Mouse (Mus musculus) c-Kit-positive CD71-positive TER-119-negative erythroid progenitor cells, embryonic 14.5 days (primary cell): ENCODE measurements around the gene Efhc1.

Source experiments
- DNase-seq: peaks from one replicate; pipeline ENCODE4 v3.0.0-alpha.2; 2013; ENCODE audit warnings: low read depth

Gene Efhc1

DNA sequence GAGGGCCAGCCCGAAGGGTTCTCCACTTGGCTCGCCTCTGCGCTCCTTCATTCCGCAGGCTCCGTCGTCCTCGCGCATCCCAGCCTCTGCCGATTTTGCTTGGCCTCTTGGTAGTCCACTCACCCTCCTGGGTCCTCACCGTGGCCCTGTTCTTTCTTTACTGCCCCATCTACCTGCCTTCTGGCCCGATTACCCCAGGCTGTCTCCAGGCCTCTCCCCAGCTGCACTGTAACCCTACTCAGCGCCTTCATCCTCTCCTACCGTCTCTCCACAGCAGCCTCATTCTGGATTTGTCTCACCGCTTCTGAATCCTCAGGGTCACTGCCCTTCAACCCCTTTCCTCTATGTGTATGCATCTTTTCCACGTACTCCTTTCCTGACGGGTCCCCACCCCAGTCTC, 373 bp downstream of the Efhc1 start:
- no peak for DNase-seq

DNA sequence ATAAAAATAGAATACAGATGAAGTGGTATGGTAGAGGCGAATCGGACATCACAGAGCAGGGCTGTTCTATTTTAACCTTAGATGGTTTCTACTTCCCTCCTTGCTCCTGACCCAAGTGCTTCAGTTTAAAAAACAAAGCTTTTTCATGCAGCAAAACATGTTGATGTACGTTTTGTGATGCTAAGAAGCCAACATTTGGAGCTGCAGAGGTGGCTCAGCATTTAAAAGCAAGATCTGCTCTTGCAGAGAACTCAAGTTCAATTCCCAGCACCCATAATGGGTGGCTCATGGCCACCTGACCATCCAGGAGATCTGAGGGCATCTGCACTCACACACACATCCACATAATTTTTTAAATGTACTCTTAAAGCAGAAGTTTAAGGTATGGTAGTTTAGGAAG, 3.5 kb downstream of the Efhc1 start:
- no peak for DNase-seq

GRCm38 (mm10) chr1:20969642-20970041, 18.2 kb downstream of the Efhc1 start:
- no peak for DNase-seq

GRCm38 (mm10) chr1:20973389-20973788, 22.0 kb downstream of the Efhc1 start:
- DNase-seq: no peak

DNA sequence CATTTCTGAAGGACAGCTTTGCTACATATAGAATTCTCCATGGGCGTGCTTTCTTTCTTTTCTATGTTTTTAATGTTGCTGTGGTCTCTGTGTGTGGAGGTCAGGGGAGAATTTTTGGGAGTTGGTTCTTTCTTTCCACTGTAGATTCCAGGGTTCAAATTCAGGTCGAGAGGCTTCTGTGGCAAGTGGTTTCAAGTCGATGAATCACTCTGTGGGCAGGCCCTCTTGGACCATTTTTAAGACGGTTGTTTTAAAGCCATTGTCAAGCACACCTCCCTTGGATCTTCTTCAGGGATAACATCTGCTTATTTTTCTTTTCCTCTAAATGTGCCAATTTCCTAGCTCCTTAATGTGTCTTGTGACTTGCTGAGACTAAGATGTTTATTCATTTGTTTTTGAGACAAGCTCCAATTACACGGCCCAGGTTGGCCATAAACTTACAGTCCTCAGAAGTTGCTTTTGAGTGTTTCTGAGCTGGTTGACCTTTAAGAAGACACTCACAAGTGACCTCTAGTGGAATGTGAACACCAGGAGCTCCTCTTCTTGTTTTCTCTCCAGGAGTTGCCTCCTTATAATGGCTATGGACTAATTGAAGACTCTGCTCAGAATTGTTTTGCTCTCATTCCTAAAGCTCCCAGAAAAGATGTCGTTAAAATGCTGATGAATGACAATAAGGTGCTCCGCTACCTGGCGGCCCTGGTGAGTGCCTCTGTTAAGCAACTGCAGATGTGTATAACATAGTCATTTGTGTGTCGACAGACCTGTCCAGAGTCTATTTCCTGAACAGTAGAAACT, 23.1 kb downstream of the Efhc1 start:
- no peak for DNase-seq

DNA sequence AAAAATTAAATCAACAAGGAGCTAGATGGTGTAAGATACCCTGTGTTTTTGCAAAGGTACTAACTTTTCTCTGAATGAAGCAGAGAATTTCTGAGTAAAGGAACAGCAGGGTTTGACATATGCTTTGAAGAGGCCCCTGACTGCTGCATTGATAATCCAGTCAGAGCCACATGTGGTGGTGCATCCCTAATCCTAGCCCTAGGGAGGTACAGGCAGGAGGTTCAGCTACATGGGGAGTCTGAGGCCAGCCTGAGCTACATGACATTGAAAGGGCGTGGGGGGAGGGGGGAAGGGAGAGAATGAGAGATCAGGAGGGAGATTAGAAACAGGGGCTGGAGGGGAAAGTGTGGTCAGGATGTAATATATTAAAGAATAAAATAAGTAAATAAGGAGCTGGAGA, 29.1 kb downstream of the Efhc1 start:
- no peak for DNase-seq

GRCm38 (mm10) chr1:20981764-20982163, 30.3 kb downstream of the Efhc1 start:
- no peak for DNase-seq

DNA sequence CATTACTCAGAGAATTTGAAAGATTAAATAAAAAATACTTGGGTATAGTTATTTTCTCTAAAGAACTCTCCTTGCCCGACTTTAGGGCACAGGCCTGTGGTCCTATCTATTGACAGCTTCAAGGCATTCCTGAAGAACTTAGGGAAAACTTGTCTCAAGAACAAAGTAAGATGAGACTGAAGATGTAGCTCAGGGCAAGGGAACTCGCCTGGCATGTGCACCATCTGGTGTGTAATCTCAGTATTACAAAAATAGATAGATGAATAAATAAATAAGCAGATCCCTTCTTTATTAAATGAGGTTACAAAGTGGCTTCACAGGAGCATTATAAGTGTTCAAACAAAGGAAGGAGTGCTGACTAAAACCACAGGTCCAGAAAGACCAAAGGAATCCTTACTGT, 32.7 kb downstream of the Efhc1 start:
- no peak for DNase-seq

DNA sequence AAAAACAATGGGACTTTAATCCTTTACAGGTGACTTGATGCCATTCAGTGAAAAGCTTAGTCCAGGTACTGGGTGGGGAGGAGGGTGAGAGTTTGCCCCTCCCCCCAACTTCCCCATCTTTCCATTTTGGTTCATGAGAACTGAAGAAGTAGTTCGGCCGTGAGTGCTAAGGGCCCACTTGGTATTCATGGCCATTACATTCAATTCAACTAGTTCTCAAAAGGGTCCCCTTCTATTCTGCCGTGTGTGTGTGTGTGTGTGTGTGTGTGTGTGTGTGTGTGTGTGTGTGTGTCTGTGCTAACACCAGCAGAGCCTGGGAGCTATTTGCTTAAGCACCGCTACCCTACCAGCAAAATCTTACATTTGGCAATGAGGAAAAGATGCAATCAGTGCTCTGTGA, 33.2 kb downstream of the Efhc1 start:
- DNase-seq: no peak

DNA sequence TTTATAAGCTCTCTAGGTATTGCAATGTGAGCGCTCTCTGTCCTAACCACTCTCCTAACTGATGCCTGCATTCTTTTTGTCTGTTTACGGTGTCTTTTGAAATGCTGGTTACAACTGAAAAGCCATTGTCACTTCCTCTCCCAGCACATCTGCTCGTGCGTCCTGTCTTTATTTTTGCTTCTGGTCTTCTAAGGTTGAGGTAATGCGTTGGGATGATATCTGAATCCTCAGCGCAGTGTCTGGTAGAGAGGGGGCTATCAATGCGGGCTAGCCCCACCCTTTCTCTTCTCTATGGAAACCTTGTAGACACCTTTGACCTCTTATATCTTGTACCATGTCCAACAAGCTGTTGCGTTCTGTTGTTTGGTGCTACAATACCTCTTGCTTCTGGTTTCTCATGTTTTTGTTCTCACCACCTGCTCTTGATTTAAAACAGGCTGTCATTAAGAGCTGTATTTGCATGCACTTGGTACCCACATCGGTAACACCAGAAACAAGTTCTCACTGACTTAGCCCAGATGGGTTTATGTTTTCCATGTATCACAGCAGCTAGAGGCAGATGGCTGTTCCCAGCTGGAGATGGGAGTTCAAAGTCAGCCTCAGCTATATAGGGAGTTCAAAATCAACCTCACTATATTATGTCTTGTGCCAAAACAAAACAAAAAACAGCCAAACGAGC, 35.1 kb downstream of the Efhc1 start:
- no peak for DNase-seq

DNA sequence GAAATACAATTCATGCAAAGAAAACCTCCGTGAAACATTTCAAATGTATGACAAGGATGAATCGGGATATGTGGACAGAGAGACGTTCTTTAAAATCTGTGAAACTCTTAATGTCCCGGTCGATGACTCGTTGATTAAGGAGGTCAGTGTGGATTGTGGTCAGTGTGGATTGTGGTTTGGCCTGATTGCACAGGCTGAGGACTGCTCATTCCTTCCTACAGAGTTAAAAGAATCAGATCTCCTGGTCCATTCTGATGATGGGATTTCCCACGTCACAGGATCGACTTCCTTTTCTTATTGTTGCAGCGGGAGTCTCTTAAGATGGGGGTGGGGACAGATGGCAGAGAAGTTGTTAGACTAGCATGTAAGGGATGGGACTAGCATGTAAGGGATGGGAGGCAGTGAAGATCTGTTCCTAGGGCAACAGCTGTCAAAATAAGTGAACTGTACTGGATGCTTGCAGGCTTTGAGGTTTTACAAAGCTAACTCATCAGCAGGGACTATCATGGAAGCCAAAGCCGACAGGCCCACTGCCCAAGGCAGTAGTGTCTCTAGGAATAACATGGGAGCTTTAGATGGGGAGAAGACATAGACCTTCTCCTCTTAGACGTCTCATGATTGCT, 38.1 kb downstream of the Efhc1 start:
- no peak for DNase-seq

GRCm38 (mm10) chr1:20993690-20994089, 42.3 kb downstream of the Efhc1 start:
- no peak for DNase-seq

- DNase-seq: no peak
These were observed 42.9 kb downstream of the Efhc1 start for GRCm38 (mm10) chr1:20994338-20994737.

DNA sequence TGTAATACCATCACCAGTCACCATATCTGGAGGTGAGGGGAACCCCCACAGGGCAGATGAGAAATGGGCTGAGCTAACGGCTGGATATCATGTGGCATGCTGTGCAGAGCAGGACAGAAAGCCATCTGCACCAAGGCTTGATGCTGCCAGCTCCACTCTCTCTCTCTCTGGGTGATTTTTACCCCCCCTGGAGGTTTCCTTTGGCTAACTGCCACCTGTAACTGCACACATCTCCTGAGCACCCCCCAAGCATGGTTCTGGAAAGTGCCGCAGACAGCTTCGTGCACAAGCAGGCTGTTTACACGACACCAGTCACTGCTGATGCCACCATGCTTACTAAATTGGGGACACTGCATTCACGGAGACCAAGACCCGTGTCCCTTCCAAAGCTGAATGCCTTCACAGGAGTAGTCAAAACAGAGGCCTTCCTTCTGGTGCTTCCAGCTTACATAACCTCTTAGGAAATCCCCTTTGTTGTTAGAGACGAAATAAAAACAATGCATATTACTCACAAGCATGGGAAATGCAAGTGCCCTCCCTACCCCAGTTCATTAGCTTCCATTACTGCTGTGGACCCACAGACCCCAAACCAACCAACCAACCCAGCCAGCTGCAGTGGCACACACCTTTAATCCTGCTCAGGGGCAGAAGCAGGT, 44.0 kb downstream of the Efhc1 start:
- no peak for DNase-seq

DNA sequence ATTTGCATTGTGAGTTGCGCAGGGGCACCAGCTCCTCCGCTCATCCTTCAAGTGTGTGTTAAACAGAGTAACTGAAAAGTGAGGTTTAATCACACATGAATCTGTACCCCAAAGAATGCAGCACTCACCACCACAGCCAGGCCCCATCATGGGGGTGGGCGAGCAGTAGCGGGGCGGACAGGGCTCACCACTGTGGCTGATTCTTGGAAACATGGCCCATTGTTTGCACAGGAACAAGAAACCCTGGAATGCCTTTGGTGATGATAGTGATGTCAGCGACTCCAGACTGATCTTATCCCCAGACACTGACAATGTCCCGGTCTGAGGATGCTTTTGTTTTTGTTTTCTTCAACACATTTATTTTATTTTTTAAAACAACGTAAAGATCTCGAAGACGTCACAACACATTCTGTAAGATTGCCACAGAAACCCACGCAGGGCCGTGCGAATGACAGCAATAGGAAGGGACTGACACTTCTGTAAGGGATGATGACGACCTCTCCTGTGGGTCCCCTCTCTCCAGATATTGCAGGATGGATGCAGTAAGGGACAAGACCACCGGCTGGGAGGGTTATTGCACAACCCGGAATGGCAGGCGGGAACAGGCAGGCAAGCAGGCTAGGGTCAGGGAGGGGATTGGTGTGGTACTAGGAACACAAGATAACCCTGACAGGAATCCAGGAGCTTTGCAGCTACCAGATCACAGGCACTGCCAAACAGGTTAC, 45.3 kb downstream of the Efhc1 start:
- no peak for DNase-seq

GRCm38 (mm10) chr1:20997328-20997689, 45.9 kb downstream of the Efhc1 start:
- no peak for DNase-seq

DNA sequence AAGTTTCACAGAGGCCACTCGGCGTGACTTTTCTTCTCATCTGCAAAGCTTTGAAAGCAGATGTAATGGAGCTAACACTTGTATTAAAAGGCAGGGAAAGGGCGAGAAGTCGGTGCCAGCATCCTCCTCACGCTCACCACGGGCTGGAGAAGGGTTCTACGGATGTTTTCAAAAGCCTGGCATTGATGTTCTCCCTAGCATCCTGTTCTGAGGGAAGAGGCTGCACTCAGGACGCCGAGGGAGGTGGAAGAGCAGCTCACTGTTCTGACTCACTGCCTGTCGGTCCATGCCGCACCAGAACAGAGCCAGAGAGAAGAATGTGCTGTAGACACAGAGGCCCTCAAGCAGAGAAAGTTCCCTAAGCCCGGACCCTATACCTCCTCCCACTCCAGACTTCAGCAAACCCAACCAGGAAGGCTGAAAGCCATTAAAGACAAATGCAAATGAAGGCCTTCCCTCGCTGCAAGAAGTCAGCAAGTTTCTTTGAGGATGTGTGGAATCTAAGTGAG, 46.5 kb downstream of the Efhc1 start:
- no peak for DNase-seq

- no peak for DNase-seq
These were observed 51.1 kb downstream of the Efhc1 start for GRCm38 (mm10) chr1:21002246-21003142.

DNA sequence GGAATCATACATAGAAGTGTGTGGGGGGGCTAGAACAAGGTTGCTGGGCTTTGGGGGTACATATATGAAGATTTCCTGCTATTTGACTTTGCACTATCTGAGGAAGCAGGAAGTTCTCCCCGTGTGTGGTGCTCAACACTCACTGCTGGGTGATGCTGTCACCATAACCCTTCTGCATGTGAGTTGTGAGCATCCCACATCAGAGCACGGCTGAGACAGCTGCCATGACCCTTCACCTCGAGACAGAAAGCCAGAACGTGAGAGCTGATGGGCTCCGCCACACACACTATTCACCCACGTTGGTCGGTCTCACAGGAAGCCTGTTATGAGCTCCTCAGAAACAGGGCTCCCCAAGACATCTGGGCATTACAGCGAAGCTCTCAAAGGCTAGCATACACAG, 53.2 kb downstream of the Efhc1 start:
- DNase-seq: no peak

DNA sequence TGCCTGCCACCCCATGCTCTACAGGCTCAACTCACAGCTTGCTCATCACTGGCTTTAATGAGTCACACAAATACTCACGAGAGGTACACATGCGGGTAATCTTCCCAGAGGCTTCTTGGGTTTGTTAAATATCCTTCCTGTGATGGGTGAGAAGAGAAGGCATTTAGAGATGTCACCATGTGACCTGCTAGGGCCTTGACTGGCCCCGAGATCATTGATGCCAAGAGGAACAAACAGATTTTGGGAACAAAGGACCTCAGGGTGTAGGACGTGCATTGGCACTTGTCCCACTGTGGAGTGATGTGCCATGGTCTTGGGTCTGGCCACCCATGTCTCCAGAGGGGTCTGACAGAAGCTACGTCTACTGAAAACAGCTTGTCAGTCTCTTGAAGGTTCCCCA, 55.3 kb downstream of the Efhc1 start:
- no peak for DNase-seq
